11 mouse cellular contexts compared by ENCODE assay signal in genomic region chr6:24408573-24409427, GRCm38 (mm10).
A peak's percentile ranks its signal among the peaks of the same experiment; 100 is the strongest.
DNase-seq lines count a peak whose midpoint lies in the region; ATAC-seq lines count a peak whose summit lies in the region.
"Had no signal": no experiment of that assay in that cellular context is flagged by ENCODE, and none has a peak within 500 bp of the region (broad histone marks: within the 10 kb centered on the region; RNA-seq: fewer than 3 reads in every experiment).

No protein-coding gene starts in this region.

- H3K36me3 ChIP-seq in hindbrain, embryonic 16.5 days (ENCODE audit: control insufficient read depth, insufficient read depth, low read length), result no peaks in the 10 kb centered on the region

- no peak overlapping the region for H3K4me2 ChIP-seq in hindbrain, embryonic 16.5 days (ENCODE audit: low read length)

- H3K9ac ChIP-seq in hindbrain, embryonic 16.5 days (ENCODE audit: low read depth, low read length), result no peak overlapping the region

- no peaks in the 10 kb centered on the region for H3K27me3 ChIP-seq in hindbrain, embryonic 16.5 days (replicated peaks; ENCODE audit: control insufficient read depth, insufficient read depth, low read length)

- H3K4me1 ChIP-seq in hindbrain, embryonic 16.5 days (ENCODE audit: control insufficient read depth, insufficient read depth, low read depth, low read length), result no peaks in the 10 kb centered on the region

- intact Hi-C loops in left cerebral cortex, postnatal 10 days (cut with DNase I), result no loop called here

- 62% methylated on average over 11 of the region's 11 CpGs for WGBS in hindbrain, embryonic 16.5 days

- H3K27ac ChIP-seq in hindbrain, embryonic 16.5 days (ENCODE audit: low read depth, low read length), result no peak overlapping the region
- H3K27ac ChIP-seq: macrophage had no signal

- peak; percentile 15 to 42 for DNase-seq in cerebellum, postnatal 14 days
- no peak for DNase-seq in cerebellum, adult 8-10 months
- DNase-seq in brain, adult 2 months (ENCODE audit: low read depth, low spot score), result peak; percentile 87
- peak; percentile 23 to 34 for DNase-seq in left cerebral cortex, postnatal 10 days (ENCODE audit: extremely low spot score in 1 of 2, low spot score in 2 of 2)
- DNase-seq in embryo, embryonic 9.5 days (ENCODE audit: extremely low spot score), result no peak
- DNase-seq in embryo, embryonic 10 days (ENCODE audit: low spot score), result no peak
- DNase-seq in heart, adult 11 months, result no peak
- DNase-seq: cerebellum, adult 9-10 months; gastrocnemius, postnatal 36 days had no signal

- H3K9me3 ChIP-seq in hindbrain, embryonic 16.5 days (ENCODE audit: control insufficient read depth, low read length), result no peaks in the 10 kb centered on the region

- H3K4me3 ChIP-seq in hindbrain, embryonic 16.5 days (ENCODE audit: low read length), result no peak overlapping the region

- ATAC-seq in hindbrain, embryonic 16.5 days, result peak; percentile 27; the same call in 1 of the 2 replicates

Comparison
In these comparisons a context has a peak if more than half of its experiments do, and no peak if none do; other contexts are left out.
1. DNase-seq: peak in cerebellum, postnatal 14 days (2 of 2), brain, adult 2 months (single experiment) and left cerebral cortex, postnatal 10 days (2 of 2); none in cerebellum, adult 8-10 months (single experiment), embryo, embryonic 9.5 days (single experiment), embryo, embryonic 10 days (single experiment) and heart, adult 11 months (single experiment).